Mouse (Mus musculus): ENCODE measurements at regions not wholly inside any gene's neighbourhood (a gene's known extent, or its start where the extent isn't known, plus 50 kb on each side); places are given as distances from the start of the nearest gene placed in this dataset.

- no peak overlapping the region for H3K9ac ChIP-seq (ENCODE audit: low read length)
- no peaks in the 10 kb centered on the region for H3K4me1 ChIP-seq (replicated peaks; ENCODE audit: control insufficient read depth, insufficient read depth)
- DNase-seq (ENCODE audit: low spot score) (no peak), ATAC-seq (ENCODE audit: low FRiP score, low TSS enrichment) (no peak)
- WGBS = 92% methylated on average over 7 of the region's 7 CpGs
- no peak overlapping the region for H3K4me2 ChIP-seq (replicated peaks; ENCODE audit: low read depth)
- no peaks in the 10 kb centered on the region for H3K36me3 ChIP-seq (ENCODE audit: control insufficient read depth, insufficient read depth, low read length)
- no peaks in the 10 kb centered on the region for H3K9me3 ChIP-seq (ENCODE audit: control insufficient read depth, low read length)
- H3K27me3 ChIP-seq (ENCODE audit: control insufficient read depth, insufficient read depth, low read length) = no peaks in the 10 kb centered on the region
- no peak overlapping the region for H3K27ac ChIP-seq (replicated peaks)
- TF ChIP-seq CTCF (IDR thresholded peaks at IDR 0.05; ENCODE audit: low read depth) = no peak
- no peak for TF ChIP-seq EP300 (optimal IDR thresholded peaks at IDR 0.05)
- no peak overlapping the region for H3K4me3 ChIP-seq (ENCODE audit: low read depth, low read length)
These were observed 292.6 kb upstream of the Stt3b start for GRCm38 (mm10) chr9:115602772-115603171.

- no peaks in the 10 kb centered on the region for H3K4me1 ChIP-seq (replicated peaks; ENCODE audit: control insufficient read depth, insufficient read depth)
- H3K9me3 ChIP-seq (ENCODE audit: control insufficient read depth, low read length) = no peaks in the 10 kb centered on the region
- H3K9ac ChIP-seq (ENCODE audit: low read length) = no peak overlapping the region
- H3K36me3 ChIP-seq (ENCODE audit: control insufficient read depth, insufficient read depth, low read length) = no peaks in the 10 kb centered on the region
- H3K4me3 ChIP-seq (ENCODE audit: low read depth, low read length) = no peak overlapping the region
- no peak for DNase-seq (ENCODE audit: low spot score)
- no peaks in the 10 kb centered on the region for H3K27me3 ChIP-seq (ENCODE audit: control insufficient read depth, insufficient read depth, low read length)
- no peak for ATAC-seq (ENCODE audit: low FRiP score, low TSS enrichment)
- WGBS = 92% methylated on average over 3 of the region's 3 CpGs
- no peak overlapping the region for H3K27ac ChIP-seq (replicated peaks)
- no peak for TF ChIP-seq CTCF (IDR thresholded peaks at IDR 0.05; ENCODE audit: low read depth)
- TF ChIP-seq EP300 (optimal IDR thresholded peaks at IDR 0.05) = no peak
- no peak overlapping the region for H3K4me2 ChIP-seq (replicated peaks; ENCODE audit: low read depth)
These were observed 294.2 kb upstream of the Stt3b start for GRCm38 (mm10) chr9:115604450-115604849.

GRCm38 (mm10) chr9:115604968-115605682, 294.9 kb upstream of the Stt3b start:
- Histone ChIP-seq H3K4me1 (replicated peaks; ENCODE audit: control insufficient read depth, insufficient read depth) (no peaks in the 10 kb centered on the region), H3K9ac (ENCODE audit: low read length) (no peak overlapping the region), H3K27ac (replicated peaks) (no peak overlapping the region), H3K4me2 (replicated peaks; ENCODE audit: low read depth) (no peak overlapping the region), H3K4me3 (ENCODE audit: low read depth, low read length) (no peak overlapping the region), H3K9me3 (ENCODE audit: control insufficient read depth, low read length) (no peaks in the 10 kb centered on the region), H3K36me3 (ENCODE audit: control insufficient read depth, insufficient read depth, low read length) (no peaks in the 10 kb centered on the region), H3K27me3 (ENCODE audit: control insufficient read depth, insufficient read depth, low read length) (no peaks in the 10 kb centered on the region)
- TF ChIP-seq CTCF (IDR thresholded peaks at IDR 0.05; ENCODE audit: low read depth) (no peak), EP300 (optimal IDR thresholded peaks at IDR 0.05) (no peak)
- ATAC-seq (ENCODE audit: low FRiP score, low TSS enrichment) = no peak
- DNase-seq (ENCODE audit: low spot score) = no peak
- WGBS = 83% methylated on average over 14 of the region's 14 CpGs

- Histone ChIP-seq H3K9me3 (ENCODE audit: control insufficient read depth, low read length) (no peaks in the 10 kb centered on the region), H3K4me3 (ENCODE audit: low read depth, low read length) (no peak overlapping the region), H3K4me2 (replicated peaks; ENCODE audit: low read depth) (no peak overlapping the region), H3K27ac (replicated peaks) (no peak overlapping the region), H3K4me1 (replicated peaks; ENCODE audit: control insufficient read depth, insufficient read depth) (no peaks in the 10 kb centered on the region), H3K36me3 (ENCODE audit: control insufficient read depth, insufficient read depth, low read length) (no peaks in the 10 kb centered on the region), H3K27me3 (ENCODE audit: control insufficient read depth, insufficient read depth, low read length) (no peaks in the 10 kb centered on the region), H3K9ac (ENCODE audit: low read length) (no peak overlapping the region)
- TF ChIP-seq EP300 (optimal IDR thresholded peaks at IDR 0.05) (no peak), CTCF (IDR thresholded peaks at IDR 0.05; ENCODE audit: low read depth) (no peak)
- DNase-seq (ENCODE audit: low spot score) (no peak), ATAC-seq (ENCODE audit: low FRiP score, low TSS enrichment) (no peak)
- WGBS = 60% methylated on average over 2 of the region's 2 CpGs
These were observed 297.7 kb upstream of the Stt3b start for GRCm38 (mm10) chr9:115607961-115608360.

GRCm38 (mm10) chr9:115608377-115608776, 298.2 kb upstream of the Stt3b start:
- Histone ChIP-seq H3K4me3 (ENCODE audit: low read depth, low read length) (no peak overlapping the region), H3K36me3 (ENCODE audit: control insufficient read depth, insufficient read depth, low read length) (no peaks in the 10 kb centered on the region), H3K4me2 (replicated peaks; ENCODE audit: low read depth) (no peak overlapping the region), H3K9ac (ENCODE audit: low read length) (no peak overlapping the region), H3K27ac (replicated peaks) (no peak overlapping the region), H3K9me3 (ENCODE audit: control insufficient read depth, low read length) (no peaks in the 10 kb centered on the region), H3K27me3 (ENCODE audit: control insufficient read depth, insufficient read depth, low read length) (no peaks in the 10 kb centered on the region), H3K4me1 (replicated peaks; ENCODE audit: control insufficient read depth, insufficient read depth) (no peaks in the 10 kb centered on the region)
- TF ChIP-seq CTCF (IDR thresholded peaks at IDR 0.05; ENCODE audit: low read depth) (no peak), EP300 (optimal IDR thresholded peaks at IDR 0.05) (no peak)
- no peak for DNase-seq (ENCODE audit: low spot score)
- 65% methylated on average over 5 of the region's 5 CpGs for WGBS
- ATAC-seq (ENCODE audit: low FRiP score, low TSS enrichment) = no peak

- Histone ChIP-seq H3K9ac (ENCODE audit: low read length) (no peak overlapping the region), H3K4me1 (replicated peaks; ENCODE audit: control insufficient read depth, insufficient read depth) (no peaks in the 10 kb centered on the region), H3K27me3 (ENCODE audit: control insufficient read depth, insufficient read depth, low read length) (no peaks in the 10 kb centered on the region), H3K27ac (replicated peaks) (no peak overlapping the region), H3K4me3 (ENCODE audit: low read depth, low read length) (no peak overlapping the region), H3K9me3 (ENCODE audit: control insufficient read depth, low read length) (no peaks in the 10 kb centered on the region), H3K36me3 (ENCODE audit: control insufficient read depth, insufficient read depth, low read length) (no peaks in the 10 kb centered on the region), H3K4me2 (replicated peaks; ENCODE audit: low read depth) (no peak overlapping the region)
- ATAC-seq (ENCODE audit: low FRiP score, low TSS enrichment) (no peak), DNase-seq (ENCODE audit: low spot score) (no peak)
- no peak for TF ChIP-seq CTCF (IDR thresholded peaks at IDR 0.05; ENCODE audit: low read depth)
- no peak for TF ChIP-seq EP300 (optimal IDR thresholded peaks at IDR 0.05)
- 79% methylated on average over 5 of the region's 5 CpGs for WGBS
These were observed 299.4 kb upstream of the Gadl1 start for GRCm38 (mm10) chr9:115609904-115610303.

Data from stomach, postnatal 0 days (tissue).